Mouse (Mus musculus) bone marrow macrophage, adult 2 months (primary cell): Measurements from ENCODE around the gene C2.

Experiments used
- CTCF ChIP-seq: IDR thresholded peaks from 2 replicates; pipeline ENCODE4 v1.5.1; 2012; ENCODE audit warnings: low read depth, mild to moderate bottlenecking, low read length, moderate library complexity
- POLR2A ChIP-seq: IDR thresholded peaks from 2 replicates; pipeline ENCODE4 v1.6.1; 2012; ENCODE audit warnings: mild to moderate bottlenecking, low read depth, low read length, borderline replicate concordance

GRCm38 (mm10) chr17:34850517-34851125 is 47.4 kb downstream of the C2 start:
- TF ChIP-seq CTCF: no peak
- no peak for TF ChIP-seq POLR2A
